Mouse (Mus musculus) testis, adult 2 months (tissue): ENCODE measurements around the gene Gtpbp2.

Experiments used
- CTCF ChIP-seq: fragments of 200-500 bp; IDR thresholded peaks from 2 replicates; pipeline ENCODE4 v1.5.1; 2012; ENCODE audit warnings: low read depth, mild to moderate bottlenecking, inconsistent platforms, low read length, moderate library complexity; ENCODE audit not compliant: control insufficient read depth, insufficient read depth, insufficient replicate concordance
- POLR2A ChIP-seq: fragments of 200-500 bp; IDR thresholded peaks from 2 replicates; pipeline ENCODE4 v1.6.1; 2012; ENCODE audit warnings: low read depth, mild to moderate bottlenecking, inconsistent platforms, low read length, moderate library complexity; ENCODE audit not compliant: control insufficient read depth

DNA sequence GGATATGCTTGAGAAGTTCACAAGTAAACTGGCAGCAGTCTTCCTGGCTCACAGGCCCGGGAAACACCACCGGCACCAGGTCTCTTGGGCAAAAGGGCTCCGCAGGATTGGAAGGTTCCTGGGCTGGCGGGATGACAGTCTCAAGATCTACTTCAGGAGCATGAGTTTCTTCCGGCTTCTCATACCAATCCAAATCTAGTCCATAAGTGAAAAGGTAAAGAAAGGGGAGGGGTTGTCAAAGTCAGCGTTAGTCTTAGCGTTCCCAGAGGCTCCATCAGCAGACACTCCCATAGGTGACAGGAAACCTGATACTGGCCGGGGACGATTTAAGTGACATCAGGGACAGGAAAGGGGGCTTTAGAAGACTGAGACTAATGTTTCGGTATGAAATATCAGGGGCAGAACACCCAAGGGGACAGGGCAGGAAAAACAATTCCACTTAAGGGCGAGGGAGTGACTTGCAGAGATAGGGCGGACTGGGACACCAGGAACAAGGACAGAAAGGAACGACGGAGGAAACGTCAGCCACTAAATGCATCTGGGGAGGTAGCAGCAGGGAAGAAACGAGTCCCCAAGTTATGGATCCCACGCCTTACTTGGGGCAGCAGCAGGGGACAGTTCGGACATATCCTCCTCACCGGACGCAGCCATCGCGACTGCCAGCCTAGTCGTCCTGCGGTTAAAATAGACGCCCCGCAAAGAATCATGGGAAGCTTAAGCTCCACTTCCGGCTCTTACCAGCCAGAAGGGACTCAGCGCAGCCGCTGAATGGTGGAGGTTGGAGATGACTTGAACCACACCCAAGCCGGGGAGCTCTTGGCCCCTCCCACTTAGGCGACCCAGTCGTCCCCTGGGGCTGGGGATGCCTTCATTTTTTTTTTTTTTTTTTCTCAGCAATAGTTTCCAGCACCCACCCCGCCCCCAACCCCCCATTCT, 7.7 kb upstream of the Gtpbp2 start, which contains the start of gene Mad2l1bp:
- peak; percentile 98 for TF ChIP-seq POLR2A
- no peak for TF ChIP-seq CTCF
